Mouse (Mus musculus): ENCODE data around the gene Xrcc5. TPM values are rescaled to one million over a fixed set of nuclear protein-coding genes. Genes with fewer than 3 reads are reported as not detected.

The Xrcc5 gene
- total RNA-seq, 2 experiments from 2014 or later: 2.1 to 3.1 TPM

DNA sequence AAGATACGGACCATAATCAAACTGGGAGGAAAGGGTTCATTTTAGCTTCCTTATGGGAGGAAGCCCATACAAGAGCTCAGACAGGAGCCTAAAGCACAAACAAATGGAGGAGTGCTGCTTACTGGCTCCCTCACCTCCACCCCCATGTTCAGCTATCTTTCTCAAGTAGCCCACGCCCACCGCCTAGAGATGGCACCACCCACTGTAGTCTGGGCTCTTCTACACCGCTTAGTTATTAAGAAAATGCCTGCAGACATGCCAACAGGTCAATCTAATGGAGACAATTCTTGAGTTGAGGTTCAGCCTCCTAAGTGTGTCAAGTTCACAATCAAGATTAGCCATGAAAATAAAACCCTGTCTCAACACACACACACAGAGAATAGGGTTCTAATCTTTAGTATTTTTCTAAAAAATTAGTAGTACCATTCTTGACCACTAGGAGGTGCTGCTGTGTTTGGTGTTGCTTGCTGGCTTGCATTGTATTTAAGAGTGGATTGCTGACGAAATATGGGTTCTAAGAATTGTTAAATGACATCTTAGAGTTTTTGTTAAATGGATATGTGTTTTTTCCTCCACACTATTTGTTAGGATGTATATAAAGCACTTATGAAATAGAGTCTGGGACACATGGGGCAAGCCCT is 6.3 kb downstream of the Xrcc5 start:
- ATAC-seq (replicated peaks; ENCODE audit: low FRiP score, poor library complexity, severe bottlenecking): no peak

DNA sequence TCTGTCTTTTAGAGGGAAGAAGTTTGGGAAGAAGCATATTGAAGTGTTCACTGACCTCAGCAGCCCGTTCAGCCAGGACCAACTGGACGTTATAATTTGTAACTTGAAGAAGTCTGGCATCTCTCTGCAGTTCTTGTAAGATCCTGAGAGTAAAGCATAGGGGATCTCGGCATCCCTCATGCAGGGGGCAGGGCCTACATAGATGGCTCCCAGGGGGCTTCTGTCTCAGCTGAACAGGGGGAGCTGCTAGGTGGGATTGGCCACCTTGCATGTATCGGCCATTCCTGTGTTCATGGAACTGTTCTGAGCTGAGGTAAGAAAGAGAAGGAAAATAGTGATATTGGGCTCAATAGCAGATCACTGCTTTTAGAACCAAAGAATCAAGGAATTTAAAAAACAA is 8.2 kb downstream of the Xrcc5 start:
- ATAC-seq (replicated peaks; ENCODE audit: low FRiP score, poor library complexity, severe bottlenecking): no peak

DNA sequence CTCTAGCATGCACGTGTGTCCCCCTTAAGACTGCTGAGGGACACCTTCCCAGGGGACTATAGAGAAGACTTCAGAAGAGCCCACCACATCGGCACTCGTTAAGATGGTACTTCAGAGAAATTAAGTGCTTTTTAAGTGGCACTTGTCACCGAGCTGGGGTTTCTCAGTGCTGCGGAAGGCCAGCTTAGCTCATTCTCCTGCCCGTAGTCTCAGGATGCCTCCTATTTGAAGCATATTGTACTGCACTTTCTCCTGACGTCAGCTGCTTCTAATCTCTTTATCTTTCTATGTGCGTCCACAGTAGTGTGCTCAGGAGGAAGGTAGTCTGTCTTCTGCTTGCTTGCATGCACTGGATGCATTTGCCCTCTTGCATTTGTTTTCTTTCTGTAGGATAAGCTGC is 9.2 kb downstream of the Xrcc5 start:
- ATAC-seq (replicated peaks; ENCODE audit: low FRiP score, poor library complexity, severe bottlenecking): no peak

DNA sequence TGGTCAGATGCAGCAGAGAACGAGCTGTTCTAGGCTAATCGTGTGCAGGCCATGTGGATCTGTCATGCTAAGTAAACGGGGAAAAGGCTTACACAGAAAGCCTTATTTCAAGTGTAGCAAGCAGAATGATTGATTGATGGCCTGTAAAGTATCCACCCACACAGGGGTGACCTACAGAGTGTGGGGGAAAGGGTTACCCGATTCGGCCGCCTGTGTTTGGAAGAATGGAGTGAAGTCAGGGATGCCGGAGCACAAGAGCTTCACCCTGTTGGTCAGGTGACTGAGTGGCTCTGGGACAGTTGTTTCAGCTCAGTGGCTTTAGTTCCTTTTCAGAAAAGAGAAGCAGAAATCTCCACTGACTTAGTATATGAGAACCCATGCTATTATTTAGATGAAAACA is 9.7 kb downstream of the Xrcc5 start:
- no peak for ATAC-seq (replicated peaks; ENCODE audit: low FRiP score, poor library complexity, severe bottlenecking)

DNA sequence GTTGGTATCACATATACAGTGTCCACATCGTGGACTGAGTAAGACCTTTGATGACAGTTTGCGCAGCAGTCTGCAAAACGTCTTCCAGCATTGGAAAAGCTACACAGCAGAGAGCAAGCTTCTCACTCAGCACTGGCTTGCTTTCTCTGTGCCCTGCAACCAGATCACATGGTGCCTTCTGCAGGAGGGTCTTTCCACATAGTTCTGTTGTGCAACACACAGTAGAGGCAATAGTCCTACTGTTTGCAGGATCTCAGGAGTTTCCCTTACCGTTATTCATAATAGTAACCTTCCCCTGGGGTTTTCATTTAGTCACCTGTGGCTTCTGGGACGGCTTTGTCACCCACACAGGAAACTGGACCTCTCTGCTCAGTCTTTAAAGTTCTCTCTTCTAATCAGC is 13.5 kb downstream of the Xrcc5 start:
- ATAC-seq (replicated peaks; ENCODE audit: low FRiP score, poor library complexity, severe bottlenecking): no peak

DNA sequence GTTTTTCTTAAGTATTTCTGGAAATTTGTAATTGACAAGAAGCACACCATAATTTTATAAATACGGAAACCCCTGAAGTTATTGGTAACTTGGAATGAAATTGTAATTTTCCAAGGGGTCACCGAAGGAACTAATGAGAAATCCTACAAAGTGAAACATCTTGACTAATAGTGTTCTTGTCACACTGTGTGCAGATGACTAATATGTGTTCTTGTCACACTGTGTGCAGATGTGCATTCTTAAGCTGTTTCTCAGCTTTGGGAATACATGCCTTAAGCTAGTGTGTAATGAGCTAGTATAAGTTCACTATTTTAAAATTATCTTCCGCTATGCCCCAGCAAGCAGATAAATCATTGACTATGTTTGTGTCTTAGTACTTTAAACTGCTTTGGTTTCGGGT is 16.0 kb downstream of the Xrcc5 start:
- ATAC-seq (replicated peaks; ENCODE audit: low FRiP score, poor library complexity, severe bottlenecking): no peak

DNA sequence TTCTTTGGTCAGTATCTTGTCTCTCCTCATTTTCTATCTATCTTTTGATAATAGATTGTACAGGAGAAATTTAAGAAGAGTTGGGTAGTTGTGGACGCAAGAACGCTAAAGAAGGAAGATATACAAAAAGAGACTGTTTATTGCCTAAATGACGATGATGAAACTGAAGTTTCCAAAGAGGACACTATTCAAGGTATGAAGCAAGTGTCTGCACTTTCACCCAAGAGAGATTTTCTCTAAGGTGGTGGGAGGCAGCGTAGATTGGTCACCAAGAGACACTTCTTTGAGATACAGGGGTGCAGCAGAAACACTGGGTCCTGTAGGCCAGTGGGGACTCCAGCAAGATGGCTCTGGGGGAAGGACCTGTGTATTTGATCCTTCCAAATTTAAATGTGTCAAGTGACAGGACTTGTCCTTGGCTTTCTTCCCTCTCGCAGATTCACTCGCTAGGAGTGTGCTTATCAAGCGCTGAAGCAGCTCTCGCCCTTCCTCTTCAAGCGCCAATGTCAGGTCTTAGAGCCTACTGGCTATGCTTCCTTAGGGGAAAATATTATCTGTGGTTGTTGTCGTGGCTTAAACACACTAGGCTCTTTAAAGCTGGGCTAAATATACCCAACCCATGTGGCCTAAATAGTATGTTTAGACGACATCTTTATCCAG is 19.1 kb downstream of the Xrcc5 start:
- no peak for ATAC-seq (replicated peaks; ENCODE audit: low FRiP score, poor library complexity, severe bottlenecking)

DNA sequence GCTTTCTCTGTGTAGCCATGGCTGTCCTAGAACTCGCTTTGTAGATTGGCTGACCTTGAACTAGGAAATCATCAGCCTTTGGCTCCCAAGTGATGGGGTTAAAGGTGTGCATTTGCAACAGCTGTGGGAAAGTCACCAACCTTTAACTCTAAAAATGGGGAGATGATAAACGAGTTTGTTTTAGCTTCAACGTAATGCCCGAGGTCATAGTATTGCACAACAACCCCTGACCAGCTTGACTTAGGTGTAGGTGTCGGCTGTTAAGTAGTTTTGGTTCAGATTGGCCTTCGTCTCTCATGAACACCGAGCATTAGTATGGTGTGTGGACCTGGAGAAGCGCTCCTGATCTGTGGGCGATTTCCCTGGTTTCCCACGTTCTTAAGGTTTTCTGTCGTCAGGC is 27.6 kb downstream of the Xrcc5 start:
- ATAC-seq (replicated peaks; ENCODE audit: low FRiP score, poor library complexity, severe bottlenecking): no peak

DNA sequence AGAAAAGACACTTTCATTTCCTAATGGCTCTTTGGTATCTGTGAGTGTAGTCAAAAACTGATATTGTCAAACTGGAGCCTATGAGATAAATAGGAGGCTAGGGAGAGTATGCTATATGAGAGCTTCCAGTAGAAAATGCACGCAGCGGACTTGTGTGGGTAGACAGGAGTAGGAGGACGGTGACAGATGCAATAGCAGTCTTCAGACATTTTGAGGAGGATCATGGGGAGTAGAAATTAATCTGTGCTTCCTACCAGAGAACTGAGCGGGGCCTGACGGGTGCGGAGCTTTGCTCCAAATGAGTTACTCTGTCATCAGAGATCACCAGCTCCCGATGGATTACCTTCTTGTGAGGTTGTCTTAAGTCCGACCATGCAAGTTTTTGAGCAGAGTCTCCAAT is 29.6 kb downstream of the Xrcc5 start:
- no peak for ATAC-seq (replicated peaks; ENCODE audit: low FRiP score, poor library complexity, severe bottlenecking)

DNA sequence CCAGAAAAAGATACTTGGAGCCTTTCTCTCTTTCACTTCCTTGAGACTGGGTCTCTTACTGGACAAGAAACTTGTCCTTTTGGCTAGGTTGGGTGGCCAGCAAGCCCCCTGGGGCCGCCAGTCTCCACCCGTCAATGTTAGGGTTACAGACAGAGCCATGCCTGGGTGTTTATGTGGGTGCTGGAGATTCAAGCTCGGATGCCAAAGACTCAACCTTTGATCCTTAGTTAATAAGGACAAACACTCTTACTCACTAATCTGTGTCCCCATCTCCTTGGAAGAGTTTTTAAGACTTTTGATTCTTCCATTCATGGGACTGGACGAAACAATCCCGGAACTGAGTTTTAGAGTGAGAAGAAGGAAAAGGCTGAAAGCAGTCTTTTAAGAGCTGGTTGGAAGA is 31.1 kb downstream of the Xrcc5 start:
- ATAC-seq (replicated peaks; ENCODE audit: low FRiP score, poor library complexity, severe bottlenecking): no peak

DNA sequence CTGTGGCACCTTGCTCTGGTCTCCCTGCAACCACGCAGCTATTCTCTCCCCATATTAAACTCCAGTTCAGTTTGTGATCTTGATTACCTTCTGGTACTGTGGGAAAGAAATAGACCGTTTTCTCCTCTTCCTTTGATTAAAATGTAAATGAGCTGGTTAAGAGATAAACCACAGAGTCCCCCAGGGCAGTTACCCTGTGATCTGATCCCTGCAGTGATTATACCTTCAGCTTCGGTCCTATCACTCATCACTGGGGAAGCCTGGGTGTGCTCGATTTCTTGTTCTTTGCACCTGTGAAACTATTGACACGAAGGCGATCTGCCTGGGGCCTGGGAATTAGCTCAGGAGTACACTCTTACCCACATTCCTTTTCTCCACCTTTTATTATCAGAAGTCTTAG is 40.7 kb downstream of the Xrcc5 start:
- ATAC-seq (replicated peaks; ENCODE audit: low FRiP score, poor library complexity, severe bottlenecking): no peak

DNA sequence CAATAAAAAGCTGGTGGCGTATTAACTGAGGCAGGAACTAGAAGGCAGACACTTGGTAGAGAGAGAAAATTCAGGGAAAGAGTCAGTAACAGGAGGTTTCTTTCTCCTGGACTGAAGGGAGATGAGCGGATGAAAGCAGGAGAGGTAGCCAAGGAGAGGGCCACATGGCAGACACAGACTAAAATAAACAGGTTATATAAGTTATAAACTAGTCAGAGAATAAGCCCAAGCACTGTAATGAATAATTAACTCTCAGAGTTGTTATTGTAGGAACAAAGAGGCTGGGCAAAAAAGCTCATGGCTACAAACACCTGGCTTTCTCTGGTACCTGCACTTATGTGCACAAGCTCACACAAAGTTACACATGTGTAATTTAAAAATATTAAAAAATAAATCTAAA is 47.6 kb downstream of the Xrcc5 start:
- ATAC-seq (replicated peaks; ENCODE audit: low FRiP score, poor library complexity, severe bottlenecking): no peak

DNA sequence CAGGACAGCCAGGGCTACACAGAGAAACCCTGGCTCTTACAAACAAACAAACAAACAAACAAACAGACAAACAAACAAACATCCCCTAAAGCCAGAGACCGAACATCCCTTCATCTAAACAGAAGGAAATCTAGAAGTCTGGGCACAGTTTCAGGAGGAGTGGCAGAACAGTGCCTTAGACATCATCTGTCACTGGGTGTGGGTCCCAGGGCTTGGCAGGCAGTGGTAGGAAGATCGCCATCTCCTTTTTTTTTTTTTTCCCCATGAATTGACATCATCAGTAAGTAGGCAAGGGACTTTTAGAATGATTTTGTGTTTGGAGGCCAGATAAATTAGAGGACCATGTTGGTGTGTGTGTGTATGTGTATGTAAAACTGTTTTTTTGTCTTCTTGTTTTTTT is 51.0 kb downstream of the Xrcc5 start:
- no peak for ATAC-seq (replicated peaks; ENCODE audit: low FRiP score, poor library complexity, severe bottlenecking)

DNA sequence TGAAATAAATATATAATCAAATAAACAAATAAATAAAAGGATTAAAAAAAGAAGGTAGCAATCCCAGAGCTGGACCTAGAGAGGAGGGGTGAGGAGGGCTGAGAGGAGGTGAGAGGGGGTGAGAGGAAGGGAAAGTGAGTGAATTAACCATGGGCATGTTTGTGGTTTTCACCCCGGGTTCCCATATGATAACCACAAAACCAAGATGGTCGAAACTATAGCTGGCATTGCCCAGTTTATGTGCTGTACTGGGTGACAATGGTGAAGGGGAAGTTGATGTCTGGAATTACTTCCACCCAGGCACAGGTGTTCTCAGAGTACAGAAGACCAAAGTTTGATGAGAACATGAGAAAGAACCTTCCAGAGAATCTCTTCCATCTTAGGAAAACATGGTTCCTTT is 52.2 kb downstream of the Xrcc5 start:
- no peak for ATAC-seq (replicated peaks; ENCODE audit: low FRiP score, poor library complexity, severe bottlenecking)

DNA sequence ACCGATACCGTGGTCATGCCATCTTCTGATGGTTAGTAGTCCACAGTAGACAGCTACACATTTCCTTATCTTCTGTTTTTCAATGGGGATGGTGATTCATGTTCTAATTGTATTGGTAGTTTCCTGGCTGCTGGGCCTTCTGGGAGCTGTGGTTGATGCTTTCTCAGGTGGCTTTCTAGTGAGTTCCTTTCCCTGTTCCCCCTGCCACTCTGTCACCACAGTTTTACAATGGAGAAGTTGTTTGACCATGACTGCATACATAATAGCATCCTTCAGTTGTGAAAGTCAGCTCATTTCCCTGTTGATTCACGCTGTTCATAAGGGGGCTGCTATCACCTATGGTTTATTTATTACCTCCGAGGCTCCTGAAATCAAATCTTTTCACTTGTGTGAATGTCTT is 53.6 kb downstream of the Xrcc5 start:
- ATAC-seq (replicated peaks; ENCODE audit: low FRiP score, poor library complexity, severe bottlenecking): no peak

DNA sequence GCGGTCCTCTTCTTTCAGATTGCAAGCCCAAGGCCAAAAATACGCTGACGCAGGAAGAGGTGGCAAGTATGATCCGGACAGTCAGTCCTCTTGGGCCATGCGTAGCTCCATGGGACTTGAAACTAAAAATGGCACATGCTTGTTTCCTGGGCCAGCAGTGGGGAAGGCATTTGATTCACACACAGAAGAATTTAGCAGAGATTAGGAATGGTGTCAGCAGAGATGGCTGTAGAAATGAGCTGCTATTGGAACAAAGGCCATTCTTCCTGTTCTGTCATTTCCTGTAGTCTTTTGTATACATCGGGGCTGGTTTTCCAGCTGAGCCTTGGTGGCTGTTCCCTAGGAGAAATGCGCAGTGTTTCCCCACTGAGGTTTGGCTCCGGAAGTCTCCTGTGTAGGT is 57.4 kb downstream of the Xrcc5 start:
- no peak for ATAC-seq (replicated peaks; ENCODE audit: low FRiP score, poor library complexity, severe bottlenecking)

DNA sequence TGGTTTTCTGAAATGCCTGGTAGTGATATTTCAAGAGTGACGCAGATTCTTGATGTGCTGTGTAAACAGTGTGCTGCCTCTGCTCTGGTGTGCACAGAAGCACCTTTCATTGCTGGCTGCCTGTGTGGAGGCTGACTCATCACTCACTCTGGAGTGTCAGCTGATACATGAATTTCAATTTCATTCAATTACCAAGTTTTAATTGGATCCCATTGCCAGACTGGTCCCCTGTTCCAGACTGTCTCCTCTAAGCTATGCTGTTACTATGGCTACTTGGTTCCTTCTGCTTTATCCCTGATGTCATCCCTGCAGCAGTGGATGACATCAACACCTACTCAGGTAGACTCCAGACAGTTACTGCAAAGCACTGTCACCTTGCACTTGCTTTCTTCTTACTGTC is 65.3 kb downstream of the Xrcc5 start:
- ATAC-seq (replicated peaks; ENCODE audit: low FRiP score, poor library complexity, severe bottlenecking): no peak

DNA sequence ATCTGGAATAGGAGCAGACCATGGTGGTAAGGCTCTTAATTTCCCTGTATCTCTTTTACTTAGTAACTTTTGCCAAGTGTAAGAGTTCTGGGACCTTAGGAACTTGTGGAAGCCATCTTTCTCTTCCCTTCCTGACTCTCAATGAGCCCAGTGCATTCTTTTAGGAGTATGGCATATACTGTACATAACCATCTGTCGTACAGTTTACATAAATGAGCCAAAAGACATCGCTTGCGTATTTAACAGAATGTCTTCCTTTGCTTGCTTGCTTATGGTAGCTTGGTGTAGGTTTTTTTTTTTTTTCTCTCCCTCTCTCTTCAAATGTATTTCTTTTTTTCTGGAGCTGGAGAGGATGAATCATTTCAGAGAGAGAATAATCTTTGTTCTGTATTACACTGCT is 65.7 kb downstream of the Xrcc5 start:
- no peak for ATAC-seq (replicated peaks; ENCODE audit: low FRiP score, poor library complexity, severe bottlenecking)

DNA sequence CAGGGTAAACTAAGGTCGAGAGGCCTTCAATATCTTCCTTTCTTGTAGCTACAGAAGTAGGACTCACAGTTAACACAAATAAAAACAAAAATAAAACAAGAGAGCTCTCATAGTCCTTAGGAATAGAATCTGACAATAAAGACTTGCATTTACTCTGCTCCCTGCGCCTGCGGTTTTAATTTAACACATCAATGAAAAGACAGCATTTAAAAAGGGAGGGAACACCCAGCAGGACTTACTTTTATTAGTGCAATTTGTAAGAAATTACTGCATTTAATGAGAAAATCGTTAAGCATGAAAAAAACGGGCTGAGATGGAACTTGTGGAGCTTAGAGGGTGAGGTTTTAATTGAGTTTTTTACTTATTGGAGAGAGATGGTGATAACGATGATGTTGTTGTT is 66.4 kb downstream of the Xrcc5 start:
- ATAC-seq (replicated peaks; ENCODE audit: low FRiP score, poor library complexity, severe bottlenecking): no peak

DNA sequence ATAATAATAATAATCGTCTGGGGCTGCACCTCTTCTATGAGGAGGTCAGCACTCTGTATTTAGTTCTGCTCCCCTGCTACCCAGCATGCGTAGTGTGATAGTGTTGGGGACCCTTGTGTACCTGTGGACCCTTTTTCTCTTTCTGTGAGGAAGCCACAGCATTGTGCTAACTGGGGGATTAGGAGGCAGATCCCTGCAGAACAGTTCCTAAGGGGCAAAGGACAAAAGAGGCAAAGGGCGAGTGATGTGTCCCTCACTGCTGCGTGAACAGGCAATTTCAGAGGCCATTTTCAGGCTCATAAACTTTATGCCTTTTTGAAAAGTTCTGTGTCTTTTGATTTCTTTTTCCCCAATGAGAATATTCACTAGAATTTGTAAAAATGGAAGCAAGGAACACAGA is 66.8 kb downstream of the Xrcc5 start:
- ATAC-seq (replicated peaks; ENCODE audit: low FRiP score, poor library complexity, severe bottlenecking): no peak

DNA sequence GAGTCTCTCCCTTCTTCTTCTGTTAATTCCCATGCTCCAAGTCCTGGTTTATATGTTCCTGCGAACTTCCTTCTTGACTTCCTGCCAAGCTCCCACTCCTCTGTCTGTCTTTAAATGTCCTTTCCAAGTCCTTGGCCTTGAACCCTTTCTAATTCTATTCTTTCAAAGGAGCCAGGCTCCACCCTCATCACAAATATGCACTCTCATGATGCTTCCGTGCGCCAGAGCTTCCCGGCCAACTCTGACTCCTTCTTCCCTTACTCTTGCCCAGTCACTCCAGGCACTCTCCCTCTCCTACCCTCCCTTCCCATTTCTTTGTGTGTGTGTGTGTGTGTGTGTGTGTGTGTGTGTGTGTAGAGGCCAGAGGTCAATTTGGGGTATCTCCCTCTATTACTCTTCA is 70.9 kb downstream of the Xrcc5 start:
- ATAC-seq (replicated peaks; ENCODE audit: low FRiP score, poor library complexity, severe bottlenecking): no peak

DNA sequence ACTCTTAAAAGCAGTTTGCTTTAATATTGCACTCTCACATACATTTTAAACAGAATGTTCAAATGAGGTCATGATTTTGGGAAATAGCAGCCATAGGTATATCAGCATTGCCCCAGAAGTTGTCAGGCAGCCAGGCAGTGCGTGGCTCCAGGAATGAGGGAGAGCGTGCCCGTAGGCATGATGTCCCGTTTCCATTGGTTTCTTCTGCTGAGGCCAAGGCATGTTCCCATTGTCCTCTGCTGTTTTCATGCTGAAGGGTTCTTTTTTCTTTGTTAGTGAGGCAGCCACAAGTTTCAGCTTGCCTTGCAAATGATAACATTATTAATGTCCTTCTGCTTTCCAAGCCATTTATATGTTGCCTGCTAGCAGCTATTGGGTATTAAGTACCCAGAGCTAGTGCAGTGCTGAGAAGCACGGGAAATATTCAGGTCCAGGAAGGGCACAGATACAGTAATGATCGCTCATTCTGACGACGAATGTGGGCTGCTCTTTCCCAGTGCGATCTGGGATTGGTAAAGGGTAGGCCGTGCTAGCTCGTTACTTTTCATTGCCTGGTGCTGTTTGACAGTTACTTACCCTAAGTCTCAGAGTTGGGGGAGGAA is 72.6 kb downstream of the Xrcc5 start:
- ATAC-seq (replicated peaks; ENCODE audit: low FRiP score, poor library complexity, severe bottlenecking): no peak
